Mouse (Mus musculus) spleen, adult 2 months (tissue): Measurements from ENCODE around the gene Ccrl2.

Source experiments
- CTCF ChIP-seq: fragments of 200-500 bp; IDR thresholded peaks from 2 replicates; pipeline ENCODE4 v1.5.1; 2011; ENCODE audit warnings: mild to moderate bottlenecking, inconsistent platforms; ENCODE audit not compliant: insufficient read depth, insufficient read length, insufficient replicate concordance; ENCODE audit errors: extremely low read depth
- POLR2A ChIP-seq: fragments of 200-500 bp; IDR thresholded peaks from 2 replicates; pipeline ENCODE4 v1.6.1; 2011; ENCODE audit warnings: low read depth, low read length, inconsistent platforms

GRCm38 (mm10) chr9:111088886-111089285 is 31.6 kb upstream of the Ccrl2 start:
- TF ChIP-seq POLR2A (no peak), CTCF (no peak)
